Mouse (Mus musculus): ENCODE results near the gene Abca9.

DNA sequence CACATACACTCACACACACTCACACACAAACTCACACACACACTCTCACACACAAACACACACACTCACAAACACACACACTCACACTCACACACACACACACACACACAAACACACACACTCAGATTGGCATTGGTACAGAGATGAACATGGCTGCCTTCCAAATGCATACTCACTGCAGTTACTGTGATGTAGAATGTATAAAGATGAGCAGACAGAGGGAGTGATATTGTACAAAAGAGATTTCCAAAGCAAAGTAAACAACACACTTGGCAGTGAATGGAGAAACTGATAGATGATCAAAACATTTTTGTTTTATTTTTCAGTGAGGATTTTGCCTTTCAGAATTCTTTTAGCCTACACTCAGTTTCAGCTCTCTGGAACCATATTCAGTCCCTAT lies 49.1 kb upstream of the Abca9 start:
- no peak for TF ChIP-seq CTCF (IDR thresholded peaks at IDR 0.05; ENCODE audit: extremely low read depth, insufficient read length, insufficient replicate concordance, low read depth, low read length)
- TF ChIP-seq POLR2A (IDR thresholded peaks at IDR 0.05; ENCODE audit: low read depth, low read length), result no peak

All from small intestine, adult 2 months (tissue).